Mouse (Mus musculus): ENCODE results near the gene Polr2f.

- TF ChIP-seq MAX (IDR thresholded peaks at IDR 0.05) (no peak), USF1 (IDR thresholded peaks at IDR 0.05; ENCODE audit: low read depth) (no peak), CTCF (IDR thresholded peaks at IDR 0.05; ENCODE audit: control insufficient read depth, insufficient read depth, insufficient read length) (no peak)
These were observed 31.4 kb upstream of the Polr2f start for GRCm38 (mm10) chr15:79109321-79109934.
